Mouse (Mus musculus) bone marrow macrophage, adult 2 months (primary cell): ENCODE measurements around the gene Hoxd11. TPM values are rescaled to one million over a fixed set of nuclear protein-coding genes. Genes with fewer than 3 reads are reported as not detected.

Source experiments
- H3K27ac ChIP-seq: 2 replicates; pipeline ENCODE4 v1.5.1; 2012; ENCODE audit warnings: low read depth, low read length; ENCODE audit not compliant: insufficient read depth
- H3K4me1 ChIP-seq: 2 replicates; pipeline ENCODE4 v1.6.1; 2012; ENCODE audit warnings: low read length; ENCODE audit not compliant: control insufficient read depth, insufficient read depth
- H3K4me3 ChIP-seq: 2 replicates; pipeline ENCODE4 v1.5.1; 2012; ENCODE audit warnings: mild to moderate bottlenecking, low read length, moderate library complexity; ENCODE audit not compliant: insufficient read depth
- CTCF ChIP-seq: IDR thresholded peaks from 2 replicates; pipeline ENCODE4 v1.5.1; 2012; ENCODE audit warnings: low read depth, mild to moderate bottlenecking, low read length, moderate library complexity
- POLR2A ChIP-seq: IDR thresholded peaks from 2 replicates; pipeline ENCODE4 v1.6.1; 2012; ENCODE audit warnings: mild to moderate bottlenecking, low read depth, low read length, borderline replicate concordance
- polyA plus RNA-seq: library from polyadenylated mRNA; stranded (reverse); fragments of >200 nt; gene quantifications from 2 replicates; pipeline ENCODE4 v1.2.4, GENCODE M21; 2012; ENCODE audit not compliant: missing spikeins, insufficient read depth, insufficient read length

Hoxd11 gene
- polyA plus RNA-seq, 1 experiment: not detected

DNA sequence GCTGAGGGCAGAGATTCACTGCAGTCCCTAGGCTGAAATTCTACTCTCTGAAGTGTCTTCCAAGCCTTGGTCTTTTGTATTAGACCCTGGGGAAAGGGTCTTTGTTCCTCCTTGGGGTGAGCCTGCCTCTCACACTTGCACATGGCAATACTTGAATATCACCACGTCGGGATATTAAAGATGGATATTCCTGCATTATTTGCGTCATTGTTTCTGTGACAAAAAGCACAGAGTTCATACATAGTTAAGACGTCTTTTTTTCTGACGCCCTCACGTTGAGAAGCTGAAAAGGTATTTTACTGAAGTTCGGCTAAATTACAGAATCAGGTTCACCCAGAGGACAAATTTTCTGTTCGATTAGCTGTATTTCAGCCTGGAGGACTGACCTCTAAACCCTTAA lies 51.0 kb downstream of the Hoxd11 start:
- H3K4me3 ChIP-seq: no peak overlapping the region
- H3K27ac ChIP-seq: no peak overlapping the region
- no peak for TF ChIP-seq POLR2A
- TF ChIP-seq CTCF: no peak
- peaks cover 2% of the 10 kb centered on the region; the same call in 1 of the 2 replicates for H3K4me1 ChIP-seq

DNA sequence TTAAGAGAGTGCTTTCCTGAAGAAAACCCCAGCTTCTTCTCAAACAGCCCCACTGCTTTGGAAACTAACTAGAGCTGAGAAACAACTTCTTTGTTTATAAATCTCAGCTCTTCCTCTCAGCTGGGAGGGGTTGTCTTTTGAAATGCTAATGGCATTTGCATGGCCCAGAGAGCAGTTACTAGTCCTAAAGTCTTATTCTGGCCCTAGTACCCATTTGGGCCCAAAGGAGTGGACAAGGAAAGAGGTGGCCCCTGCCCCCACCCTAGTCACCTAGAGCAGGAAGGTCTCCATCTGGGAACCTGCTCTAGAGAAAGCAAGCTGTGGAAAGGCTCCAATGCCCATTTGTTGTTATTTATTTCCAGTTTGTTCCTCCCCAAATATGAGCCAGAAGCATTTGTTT lies 51.7 kb downstream of the Hoxd11 start:
- H3K4me1 ChIP-seq: peaks cover 2% of the 10 kb centered on the region; the same call in 1 of the 2 replicates
- H3K4me3 ChIP-seq: no peak overlapping the region
- H3K27ac ChIP-seq: no peak overlapping the region
- TF ChIP-seq POLR2A (no peak), CTCF (no peak)

DNA sequence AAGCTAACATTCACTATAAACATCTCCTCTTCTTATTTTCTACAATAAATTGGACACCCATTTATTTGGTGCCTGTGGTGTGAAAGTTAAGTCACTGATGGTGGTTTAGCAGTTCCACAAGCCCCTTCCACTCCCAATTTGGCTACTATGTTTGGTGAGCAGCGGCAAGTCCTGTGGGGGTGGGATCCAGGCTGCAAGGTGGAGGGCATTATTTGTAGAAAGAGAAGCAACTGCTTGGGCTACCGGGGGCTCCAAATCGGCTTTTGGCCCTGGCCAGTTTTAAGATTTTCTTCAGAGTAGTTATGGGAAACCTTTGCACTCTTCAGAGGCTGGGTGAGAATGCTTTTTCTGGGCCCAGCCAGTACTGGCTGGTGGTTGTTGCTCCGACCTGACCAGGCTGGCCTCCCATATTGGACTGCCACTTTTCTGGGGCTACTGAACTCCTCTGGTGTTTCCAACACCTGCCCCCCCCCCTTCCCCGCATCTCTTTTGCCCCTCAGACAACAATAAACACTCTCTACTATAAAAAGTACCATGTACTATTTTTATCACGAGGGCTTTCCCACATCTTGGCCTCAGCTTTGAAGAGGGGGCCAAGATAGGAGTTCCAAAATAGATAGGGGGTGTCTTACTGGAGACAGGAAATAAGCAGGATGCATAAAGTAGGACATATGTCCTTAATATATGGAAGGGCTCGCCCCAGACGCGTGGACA lies 52.6 kb downstream of the Hoxd11 start:
- Histone ChIP-seq H3K27ac (no peak overlapping the region), H3K4me1 (peaks cover 2% of the 10 kb centered on the region; the same call in 1 of the 2 replicates), H3K4me3 (no peak overlapping the region)
- TF ChIP-seq POLR2A (no peak), CTCF (no peak)

DNA sequence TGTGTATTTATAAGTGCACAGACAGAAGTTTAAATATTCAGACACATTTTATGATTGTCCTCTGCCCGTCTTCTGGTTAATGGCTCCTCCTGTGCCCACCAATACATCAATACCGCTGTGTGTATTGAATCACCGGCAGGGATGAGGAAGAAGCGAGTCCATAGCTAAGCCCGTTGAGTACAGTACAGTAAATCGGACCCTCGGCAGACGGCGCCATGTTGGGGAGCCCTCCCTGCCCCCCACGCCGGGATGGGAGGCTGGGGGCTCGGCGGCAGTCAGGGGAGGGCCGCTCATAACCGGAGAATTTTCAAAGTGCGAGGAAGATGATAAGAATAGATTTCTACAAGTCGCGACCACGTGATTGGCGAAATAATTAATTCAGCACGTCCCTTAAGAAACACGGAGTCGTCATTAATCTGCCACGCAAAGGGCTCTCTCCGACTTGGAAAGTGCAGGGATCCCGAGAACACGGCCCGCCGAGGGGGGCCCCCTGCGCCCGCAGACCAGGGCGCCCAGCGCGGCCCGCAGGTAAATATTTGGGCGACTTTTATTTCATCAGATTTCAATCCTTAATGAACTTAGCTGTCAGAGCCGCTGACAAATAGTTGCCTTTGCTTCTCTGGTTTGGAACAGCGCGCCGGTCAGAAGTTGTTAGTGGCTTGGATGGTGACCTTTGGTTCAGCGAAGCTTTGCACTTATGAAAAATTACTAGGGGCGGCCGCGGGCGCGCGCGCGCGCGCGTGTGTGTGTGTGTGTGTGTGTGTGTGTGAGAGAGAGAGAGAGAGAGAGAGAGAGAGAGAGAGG lies 53.4 kb downstream of the Hoxd11 start:
- no peak for TF ChIP-seq POLR2A
- no peak for TF ChIP-seq CTCF
- Histone ChIP-seq H3K27ac (no peak overlapping the region), H3K4me1 (peaks cover 2% of the 10 kb centered on the region; the same call in 1 of the 2 replicates), H3K4me3 (no peak overlapping the region)

DNA sequence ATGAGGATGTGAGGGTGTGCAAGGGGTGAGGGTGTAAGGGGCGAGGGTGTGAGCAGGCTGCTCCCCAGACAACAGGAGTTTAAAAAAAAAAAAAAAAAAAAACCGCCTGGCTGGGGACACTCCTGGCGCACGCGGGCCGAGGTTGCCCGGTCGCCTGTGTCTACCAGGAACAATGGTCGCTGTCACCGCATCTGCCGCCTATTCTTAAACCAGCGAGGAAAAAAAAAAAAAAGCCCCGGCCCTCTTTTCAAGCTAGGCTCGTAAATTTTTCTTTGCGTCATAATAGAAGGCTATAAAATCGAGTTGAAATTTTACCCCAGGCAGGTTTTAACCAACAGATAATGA lies 53.9 kb downstream of the Hoxd11 start:
- Histone ChIP-seq H3K4me1 (peaks cover 2% of the 10 kb centered on the region; the same call in 1 of the 2 replicates), H3K4me3 (no peak overlapping the region), H3K27ac (no peak overlapping the region)
- TF ChIP-seq POLR2A: no peak
- no peak for TF ChIP-seq CTCF

DNA sequence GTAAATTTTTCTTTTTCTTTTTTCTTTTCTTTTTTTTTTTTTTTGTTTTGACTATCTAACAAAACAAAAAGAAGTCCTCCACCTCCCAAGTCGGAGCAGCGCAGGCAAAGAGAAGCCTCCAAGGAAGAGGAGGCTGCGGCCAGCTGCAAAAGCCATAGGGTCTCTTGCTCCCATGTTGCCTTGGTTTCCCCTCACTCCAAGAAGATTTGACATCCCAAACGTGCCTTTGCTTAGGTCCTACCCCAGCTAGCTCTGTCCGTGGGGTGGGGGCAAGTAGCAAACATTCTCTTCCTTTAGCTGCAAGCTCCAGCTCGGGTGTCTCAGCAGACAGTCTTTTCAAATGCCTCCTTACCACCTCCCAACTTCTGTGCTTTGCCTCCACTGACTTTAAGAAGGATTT lies 54.4 kb downstream of the Hoxd11 start:
- H3K4me1 ChIP-seq: peaks cover 2% of the 10 kb centered on the region; the same call in 1 of the 2 replicates
- TF ChIP-seq POLR2A: no peak
- TF ChIP-seq CTCF: no peak
- H3K27ac ChIP-seq: no peak overlapping the region
- H3K4me3 ChIP-seq: no peak overlapping the region

DNA sequence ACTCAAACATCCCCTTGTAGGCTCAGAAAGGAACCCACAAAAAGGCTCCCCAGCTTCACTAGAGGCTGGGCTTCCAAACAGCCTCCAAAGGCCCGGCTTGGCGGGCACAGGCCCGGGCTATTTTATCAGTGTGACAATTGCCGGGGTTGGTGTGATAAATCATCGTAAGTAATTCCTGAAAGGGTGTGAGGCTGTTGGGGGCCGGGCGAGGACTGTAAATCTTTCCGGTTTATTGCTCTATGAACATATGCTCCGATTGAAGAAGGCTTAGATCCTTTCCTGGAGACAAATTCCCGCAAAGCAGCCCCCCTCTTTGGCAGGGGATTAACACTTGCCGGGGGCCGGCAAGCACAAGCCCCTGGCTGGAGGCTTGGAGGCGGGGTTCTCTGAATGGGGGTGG lies 55.1 kb downstream of the Hoxd11 start:
- no peak overlapping the region for H3K27ac ChIP-seq
- no peak overlapping the region for H3K4me3 ChIP-seq
- H3K4me1 ChIP-seq: peaks cover 2% of the 10 kb centered on the region; the same call in 1 of the 2 replicates
- TF ChIP-seq CTCF (no peak), POLR2A (no peak)

DNA sequence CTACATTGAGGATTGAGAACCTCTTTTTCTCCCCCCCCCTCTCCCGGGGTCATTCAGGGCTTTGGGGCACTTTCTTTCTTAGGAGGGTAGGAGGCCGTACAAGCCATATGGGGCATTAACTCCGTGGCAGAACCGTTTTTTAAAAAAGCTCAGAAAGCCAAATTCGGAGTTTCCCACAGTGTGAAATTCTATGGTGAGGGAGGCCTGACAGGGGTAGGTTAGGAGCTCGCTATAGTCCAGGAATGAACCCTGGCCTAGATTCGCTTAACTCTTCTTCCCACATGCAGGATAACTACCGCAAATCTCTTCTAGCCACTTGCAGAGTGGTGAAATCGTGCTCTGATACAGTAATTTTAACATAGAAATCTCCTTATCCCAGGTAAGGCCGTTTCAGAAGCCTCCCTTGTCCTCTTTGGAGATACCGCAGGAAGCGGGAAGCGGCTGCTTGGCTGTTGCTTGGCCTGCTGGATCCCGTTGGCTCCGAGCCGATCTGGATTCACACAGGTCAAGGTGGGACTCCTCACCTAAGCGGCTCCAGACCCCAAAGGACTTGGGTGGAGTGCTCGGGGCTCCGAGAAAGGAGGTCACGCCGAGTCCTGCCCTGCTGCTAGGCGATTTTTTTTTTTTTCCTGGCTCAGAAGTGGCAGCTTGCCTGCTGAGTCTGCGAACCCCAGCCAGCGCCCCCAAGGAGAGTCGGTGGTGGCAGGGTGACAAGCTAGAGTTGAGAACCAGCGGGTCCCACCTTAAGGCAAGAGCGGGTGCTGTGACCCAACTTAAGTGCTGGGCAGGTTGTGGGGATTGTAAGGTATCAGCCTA lies 55.8 kb downstream of the Hoxd11 start:
- H3K27ac ChIP-seq: no peak overlapping the region
- no peak for TF ChIP-seq POLR2A
- TF ChIP-seq CTCF: no peak
- no peak overlapping the region for H3K4me3 ChIP-seq
- peaks cover 2% of the 10 kb centered on the region; the same call in 1 of the 2 replicates for H3K4me1 ChIP-seq

DNA sequence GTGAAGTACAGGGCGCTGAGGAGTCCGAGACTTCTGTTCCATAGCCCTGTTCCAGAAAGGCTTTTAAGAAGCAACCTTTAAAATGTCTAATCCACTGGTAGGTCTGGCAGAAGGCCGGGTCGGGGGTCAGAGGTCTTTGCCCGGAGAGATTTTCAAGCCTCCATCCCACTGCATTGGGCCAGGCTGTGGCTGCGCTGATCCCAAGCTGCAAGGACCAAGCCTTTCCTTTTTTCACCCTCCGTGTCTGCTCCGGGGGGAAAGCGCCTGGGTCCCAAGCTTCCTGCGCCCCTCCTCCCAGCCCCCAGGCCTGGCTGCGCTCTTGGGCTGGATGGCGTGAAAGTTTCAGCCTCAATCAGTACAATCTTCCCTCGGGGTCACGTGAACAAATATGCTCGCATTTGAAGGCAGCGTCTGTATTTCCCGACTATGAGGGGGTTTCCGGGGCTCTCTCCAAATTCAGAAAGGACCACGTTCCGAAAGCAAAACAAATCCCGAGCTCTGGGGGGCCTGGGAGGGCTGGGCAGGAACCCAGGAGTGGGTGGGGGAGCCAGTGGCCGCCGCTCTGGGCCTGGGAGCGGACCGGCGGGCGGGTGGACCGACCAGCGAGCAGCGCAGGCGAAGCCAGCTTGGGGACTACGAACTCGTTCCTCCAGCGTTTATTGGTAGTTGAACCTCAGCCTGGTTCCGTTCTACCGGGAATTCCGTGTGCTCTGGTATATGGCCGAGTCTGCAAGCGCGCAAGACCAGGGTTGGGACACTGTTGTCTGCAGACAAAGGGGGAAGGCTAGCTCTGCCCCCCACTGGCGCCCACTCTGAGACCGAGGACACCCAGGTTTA lies 56.7 kb downstream of the Hoxd11 start:
- no peak overlapping the region for H3K4me3 ChIP-seq
- H3K4me1 ChIP-seq: peaks cover 2% of the 10 kb centered on the region; the same call in 1 of the 2 replicates
- TF ChIP-seq POLR2A (no peak), CTCF (no peak)
- no peak overlapping the region for H3K27ac ChIP-seq

Other genes with a start within 250 kb of the Hoxd11 start
- gene Lnpk, start 100.1 kb upstream of the Hoxd11 start, polyA plus RNA-seq: 12.7 and 14.8 TPM in 2 replicates
- gene Evx2, start 20.0 kb upstream of the Hoxd11 start, polyA plus RNA-seq: not detected in 2 replicates
- gene Hoxd13, start 11.2 kb upstream of the Hoxd11 start, polyA plus RNA-seq: not detected in 2 replicates
- gene Hoxd12, start 4.5 kb upstream of the Hoxd11 start, polyA plus RNA-seq: not detected in 2 replicates
- not detected in 2 replicates for gene Hoxd10, start 12.4 kb downstream of the Hoxd11 start, polyA plus RNA-seq
- gene Hoxd9, start 18.2 kb downstream of the Hoxd11 start, polyA plus RNA-seq: not detected in 2 replicates
- gene Hoxd8, start 25.1 kb downstream of the Hoxd11 start, polyA plus RNA-seq: not detected in 2 replicates
- gene Hoxd3, start 32.4 kb downstream of the Hoxd11 start, polyA plus RNA-seq: not detected in 2 replicates
- gene Hoxd4, start 32.4 kb downstream of the Hoxd11 start, polyA plus RNA-seq: not detected in 2 replicates
- gene Gm28230, start 47.2 kb downstream of the Hoxd11 start, polyA plus RNA-seq: not detected in 2 replicates
- gene Hoxd1, start 83.4 kb downstream of the Hoxd11 start, polyA plus RNA-seq: not detected in 2 replicates
- 30.2 and 33.1 TPM in 2 replicates for gene Mtx2, start 146.2 kb downstream of the Hoxd11 start, polyA plus RNA-seq